Mouse (Mus musculus): ENCODE results near the gene Lsm14b.
A peak's percentile ranks its signal among the peaks of the same experiment; 100 is the strongest.

Lsm14b gene

GRCm38 (mm10) chr2:180020091-180020661, 4.6 kb upstream of the Lsm14b start:
- peak; percentile 88 for DNase-seq

GRCm38 (mm10) chr2:180020919-180021318, 3.9 kb upstream of the Lsm14b start:
- DNase-seq = peak; percentile 70

- peak; percentile 46 for DNase-seq
Observed at GRCm38 (mm10) chr2:180022751-180023150, 2.0 kb upstream of the Lsm14b start.

- no peak for DNase-seq
Observed at GRCm38 (mm10) chr2:180025135-180025860, 511 bp downstream of the Lsm14b start.

GRCm38 (mm10) chr2:180025861-180026200, 1.0 kb downstream of the Lsm14b start:
- no peak for DNase-seq

GRCm38 (mm10) chr2:180027768-180028167, 3.0 kb downstream of the Lsm14b start:
- DNase-seq = no peak

GRCm38 (mm10) chr2:180031270-180031669, 6.5 kb downstream of the Lsm14b start:
- DNase-seq = no peak

GRCm38 (mm10) chr2:180032925-180033324, 8.1 kb downstream of the Lsm14b start:
- DNase-seq = no peak

GRCm38 (mm10) chr2:180033956-180034355, 9.2 kb downstream of the Lsm14b start:
- DNase-seq = no peak

GRCm38 (mm10) chr2:180034753-180035152, 10.0 kb downstream of the Lsm14b start:
- DNase-seq = no peak

- DNase-seq = no peak
Observed at GRCm38 (mm10) chr2:180040406-180040805, 15.6 kb downstream of the Lsm14b start.

- DNase-seq = no peak
Observed at GRCm38 (mm10) chr2:180041577-180042255, 16.9 kb downstream of the Lsm14b start.

- DNase-seq = peak; percentile 92
Observed at GRCm38 (mm10) chr2:180042256-180042857, 17.6 kb downstream of the Lsm14b start, which contains the start of the genes Psma7 and Ss18l1. Gene Psma7, minus strand, starts transcription at chr2:180042433. Gene Ss18l1, plus strand, starts transcription at chr2:180042509.

GRCm38 (mm10) chr2:180042858-180043515, 18.2 kb downstream of the Lsm14b start:
- peak; percentile 79 for DNase-seq

- DNase-seq = no peak
Observed at GRCm38 (mm10) chr2:180045283-180045682, 20.5 kb downstream of the Lsm14b start.

GRCm38 (mm10) chr2:180047580-180047979, 22.8 kb downstream of the Lsm14b start:
- no peak for DNase-seq

- DNase-seq = no peak
Observed at GRCm38 (mm10) chr2:180047980-180048635, 23.3 kb downstream of the Lsm14b start.

GRCm38 (mm10) chr2:180050986-180051385, 26.2 kb downstream of the Lsm14b start:
- DNase-seq = peak; percentile 86

- DNase-seq = no peak
Observed at GRCm38 (mm10) chr2:180051986-180052733, 27.4 kb downstream of the Lsm14b start.

- no peak for DNase-seq
Observed at GRCm38 (mm10) chr2:180053001-180053400, 28.2 kb downstream of the Lsm14b start.

GRCm38 (mm10) chr2:180063338-180064131, 38.7 kb downstream of the Lsm14b start:
- no peak for DNase-seq

All from cerebellum, adult 9-11 months (tissue).